Mouse (Mus musculus): ENCODE data around the gene Lrrc38. TPM values are rescaled to one million over a fixed set of nuclear protein-coding genes. Genes with fewer than 3 reads are reported as not detected.

Gene Lrrc38
- total and polyA plus RNA-seq, 3 experiments = not detected

GRCm38 (mm10) chr4:143412219-143413092 lies 62.9 kb downstream of the Lrrc38 start, which contains the start of gene Pramef8:
Gene Pramef8 (plus strand): TSS chr4:143412426.
- no peak for TF ChIP-seq CTCF (IDR thresholded peaks at IDR 0.05 in 2 of 3, conservative IDR thresholded peaks at IDR 0.05 in 1 of 3; ENCODE audit: control insufficient read depth in 1 of 3, insufficient read depth in 1 of 3, low read depth in 2 of 3, low read length in 3 of 3, poor library complexity in 1 of 3, severe bottlenecking in 1 of 3)
- TF ChIP-seq ZC3H11A (IDR thresholded peaks at IDR 0.05; ENCODE audit: low read depth, low read length) = no peak
- TF ChIP-seq ETS1 (IDR thresholded peaks at IDR 0.05; ENCODE audit: low read depth, low read length) = no peak
- TF ChIP-seq POLR2AphosphoS2 (IDR thresholded peaks at IDR 0.05; ENCODE audit: low read length) = no peak
- no peak for TF ChIP-seq ZNF384 (IDR thresholded peaks at IDR 0.05; ENCODE audit: low read depth, low read length)
- no peak for TF ChIP-seq EP300 (IDR thresholded peaks at IDR 0.05; ENCODE audit: low read depth in 1 of 2, low read length in 2 of 2)
- no peak for TF ChIP-seq RAD21 (IDR thresholded peaks at IDR 0.05; ENCODE audit: low read depth, low read length)
- TF ChIP-seq SMC3 (IDR thresholded peaks at IDR 0.05; ENCODE audit: low read depth, low read length) = no peak
- TF ChIP-seq BHLHE40 (IDR thresholded peaks at IDR 0.05; ENCODE audit: borderline replicate concordance, low read depth, low read length) = no peak
- no peak for TF ChIP-seq E2F4 (IDR thresholded peaks at IDR 0.05; ENCODE audit: borderline replicate concordance, low read depth, low read length)
- no peak for DNase-seq (ENCODE audit: low read depth, low spot score)

GRCm38 (mm10) chr4:143413621-143414020 lies 64.1 kb downstream of the Lrrc38 start:
- Histone ChIP-seq H3K27me3 (ENCODE audit: control insufficient read depth in 1 of 2, insufficient read depth in 2 of 2, low read length in 2 of 2) (no peaks in the 10 kb centered on the region), H3K36me3 (ENCODE audit: control insufficient read depth in 1 of 2, insufficient read depth in 2 of 2, low read length in 2 of 2) (no peaks in the 10 kb centered on the region), H3K4me3 (ENCODE audit: control insufficient read depth in 1 of 2, insufficient read depth in 1 of 2, low read depth in 2 of 2, low read length in 2 of 2) (no peak overlapping the region), H3K27ac (ENCODE audit: control insufficient read depth, low read depth, low read length) (no peak overlapping the region), H3K9ac (ENCODE audit: control insufficient read depth, low read depth, low read length, poor library complexity, severe bottlenecking) (no peak overlapping the region), H3K9me3 (replicated peaks; ENCODE audit: insufficient read depth, low read length) (no peaks in the 10 kb centered on the region), H3K79me2 (ENCODE audit: control insufficient read depth, insufficient read depth, low read length, poor library complexity) (no peaks in the 10 kb centered on the region), H3K4me1 (ENCODE audit: control insufficient read depth in 1 of 2, insufficient read depth in 2 of 2, low read length in 2 of 2) (no peaks in the 10 kb centered on the region)
- TF ChIP-seq ZKSCAN1 (IDR thresholded peaks at IDR 0.05; ENCODE audit: low read depth, low read length) (no peak), MXI1 (IDR thresholded peaks at IDR 0.05; ENCODE audit: low read depth, low read length) (no peak), MAZ (IDR thresholded peaks at IDR 0.05; ENCODE audit: low read depth, low read length) (no peak), UBTF (IDR thresholded peaks at IDR 0.05; ENCODE audit: borderline replicate concordance, insufficient read depth, low read depth, low read length) (no peak), EP300 (IDR thresholded peaks at IDR 0.05; ENCODE audit: low read depth in 1 of 2, low read length in 2 of 2) (no peak)
- no peak for DNase-seq (ENCODE audit: low read depth, low spot score)

More at GRCm38 (mm10) chr4:143412219-143413092, 62.9 kb downstream of the Lrrc38 start, which contains the start of gene Pramef8:
- no peaks in the 10 kb centered on the region for H3K36me3 ChIP-seq (ENCODE audit: control insufficient read depth in 1 of 2, insufficient read depth in 2 of 2, low read length in 2 of 2)
- no peaks in the 10 kb centered on the region for H3K27me3 ChIP-seq (ENCODE audit: control insufficient read depth in 1 of 2, insufficient read depth in 2 of 2, low read length in 2 of 2)
- no peak within 1 kb of the TSS for H3K9ac ChIP-seq (ENCODE audit: control insufficient read depth, low read depth, low read length, poor library complexity, severe bottlenecking)
- H3K27ac ChIP-seq (ENCODE audit: control insufficient read depth, low read depth, low read length) = no peak within 1 kb of the TSS
- no peaks in the 10 kb centered on the region for H3K4me1 ChIP-seq (ENCODE audit: control insufficient read depth in 1 of 2, insufficient read depth in 2 of 2, low read length in 2 of 2)
- H3K9me3 ChIP-seq (replicated peaks; ENCODE audit: insufficient read depth, low read length) = no peaks in the 10 kb centered on the region
- H3K79me2 ChIP-seq (ENCODE audit: control insufficient read depth, insufficient read depth, low read length, poor library complexity) = no peaks in the 10 kb centered on the region
- no peak within 1 kb of the TSS for H3K4me3 ChIP-seq (ENCODE audit: control insufficient read depth in 1 of 2, insufficient read depth in 1 of 2, low read depth in 2 of 2, low read length in 2 of 2)

Measured in MEL (cell line).